Mouse (Mus musculus) embryo, embryonic 11.5 days (tissue): ENCODE results near the gene Furin.

Source experiments
- DNase-seq: peaks from one replicate; pipeline ENCODE4 v3.0.0-alpha.2; 2012; ENCODE audit warnings: low read depth, low spot score

Gene Furin

GRCm38 (mm10) chr7:80373352-80373751 lies 31.9 kb downstream of the Furin start:
- no peak for DNase-seq

- DNase-seq: no peak
Observed at GRCm38 (mm10) chr7:80372667-80373066, 32.6 kb downstream of the Furin start.

GRCm38 (mm10) chr7:80372166-80372565 lies 33.1 kb downstream of the Furin start:
- no peak for DNase-seq

- DNase-seq: no peak
Observed at GRCm38 (mm10) chr7:80371041-80371751, 34.0 kb downstream of the Furin start, which contains the start of gene Man2a2. Gene Man2a2, minus strand, starts transcription at chr7:80371375.

- DNase-seq: no peak
Observed at GRCm38 (mm10) chr7:80370649-80371040, 34.6 kb downstream of the Furin start.

- no peak for DNase-seq
Observed at GRCm38 (mm10) chr7:80369967-80370431, 35.2 kb downstream of the Furin start.

DNA sequence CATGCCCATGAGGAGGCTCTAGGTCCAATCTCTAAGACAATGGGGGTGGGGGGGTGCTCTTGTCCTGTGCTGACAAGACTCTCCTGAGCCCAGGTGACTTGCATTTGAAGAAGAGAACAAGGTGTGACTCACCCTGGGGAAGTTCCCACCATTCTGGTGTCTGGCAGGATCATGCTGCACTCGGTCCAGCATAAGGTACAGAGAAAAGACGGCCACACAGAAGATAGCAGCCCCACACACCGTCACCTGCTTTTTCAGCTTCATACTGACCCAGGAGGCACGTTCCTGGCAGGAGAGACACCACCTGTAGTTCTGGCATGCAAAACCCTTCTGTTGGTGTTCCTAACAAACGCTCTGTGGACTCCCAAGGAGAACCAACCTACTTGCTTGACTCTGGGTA lies 35.8 kb downstream of the Furin start:
- DNase-seq: no peak

DNA sequence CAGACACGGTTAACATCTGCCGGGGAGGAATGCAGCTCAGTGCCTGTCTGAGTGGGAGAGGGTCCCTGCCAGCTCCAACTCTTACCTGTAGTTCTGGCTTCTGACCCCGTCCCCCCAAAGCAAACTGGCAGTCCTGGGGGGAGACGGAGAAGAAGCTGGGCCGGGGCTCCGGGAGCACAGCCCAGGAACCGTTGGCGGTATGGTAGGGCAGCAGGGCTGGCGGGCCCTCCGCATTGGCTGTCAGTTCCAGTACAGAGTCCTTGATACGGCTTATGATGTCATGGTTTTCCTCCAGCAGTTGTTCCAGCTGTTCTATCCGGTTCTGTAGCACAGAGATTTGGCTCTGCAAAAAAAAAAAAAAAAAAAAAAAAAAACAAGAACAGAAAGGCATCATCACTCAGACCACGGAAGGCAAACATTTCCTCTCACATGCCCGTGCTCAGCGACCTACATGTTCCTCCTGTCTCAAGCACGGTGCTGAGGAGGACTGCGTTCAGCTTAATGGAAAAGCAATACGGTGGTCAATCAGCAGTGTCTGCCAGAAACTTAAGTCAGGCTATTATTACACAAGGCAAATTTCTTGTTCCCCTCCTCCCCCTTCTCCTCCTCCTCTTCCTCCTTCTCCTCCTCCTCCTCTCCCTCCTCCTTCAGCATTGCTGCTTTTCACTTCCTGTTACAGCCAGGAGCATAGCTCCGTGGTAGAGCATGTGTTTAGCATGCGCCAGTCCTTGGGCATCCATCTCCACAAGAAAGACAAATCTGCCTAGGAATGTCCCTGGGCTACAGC lies 36.4 kb downstream of the Furin start:
- no peak for DNase-seq

DNA sequence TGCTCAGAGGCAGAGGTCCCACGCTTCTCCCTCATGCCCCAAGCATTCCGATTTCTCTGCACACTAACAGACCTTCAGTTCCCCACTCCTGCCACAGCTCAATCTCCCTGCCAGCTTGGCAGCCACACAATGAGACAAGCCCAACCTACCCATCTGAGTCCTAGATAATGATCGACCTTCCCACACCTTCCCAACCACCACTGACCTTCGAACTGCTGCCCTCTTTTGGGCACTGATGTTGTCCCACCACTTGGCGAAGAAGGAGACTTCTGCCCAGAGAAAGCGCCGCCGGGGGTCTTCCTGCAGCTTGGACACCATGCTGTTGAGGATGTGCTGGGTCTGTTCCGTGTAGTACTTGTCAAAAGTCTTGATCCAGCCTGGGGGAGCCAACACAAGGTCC lies 37.2 kb downstream of the Furin start:
- DNase-seq: no peak

- DNase-seq: no peak
Observed at GRCm38 (mm10) chr7:80367232-80367631, 38.0 kb downstream of the Furin start.

DNA sequence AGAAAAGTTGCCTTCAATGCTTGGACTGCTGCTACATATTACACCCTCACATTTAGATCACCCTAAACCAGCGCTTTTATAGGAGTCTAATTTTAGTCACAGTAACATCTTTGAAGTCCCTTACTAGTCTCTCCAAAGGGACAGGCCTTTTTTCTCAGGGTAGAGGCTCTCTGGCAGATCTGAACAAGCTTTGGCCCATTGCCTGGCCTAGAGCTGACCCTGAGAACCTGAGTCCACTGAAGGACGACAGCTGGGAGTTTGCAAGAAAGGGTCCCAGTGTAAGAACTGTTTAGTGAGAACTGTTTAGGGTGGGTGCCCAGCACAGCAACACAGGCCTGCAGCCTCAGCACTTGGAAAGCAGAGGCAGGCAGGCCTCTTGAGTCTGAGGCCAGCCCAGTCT lies 39.5 kb downstream of the Furin start:
- DNase-seq: no peak

DNA sequence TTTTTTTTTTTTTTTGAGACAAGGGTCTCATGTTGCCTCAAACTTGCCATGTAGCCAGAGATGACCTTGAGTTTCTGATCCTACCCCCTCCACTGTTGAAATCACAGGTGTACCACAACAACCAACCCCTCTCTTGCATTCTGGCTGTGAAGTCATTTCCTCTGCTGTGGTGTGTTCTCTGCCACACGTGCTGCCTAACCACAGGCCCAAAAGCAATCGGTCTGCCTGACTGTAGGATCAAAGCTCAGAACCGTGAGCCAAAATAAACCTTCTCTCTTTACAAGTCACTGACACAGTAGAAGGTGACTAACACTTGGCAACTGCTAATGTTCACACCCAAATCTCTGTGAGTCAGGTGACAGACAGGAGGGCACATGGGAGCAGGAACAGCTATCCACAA lies 44.8 kb downstream of the Furin start:
- DNase-seq: no peak

GRCm38 (mm10) chr7:80358039-80358438 lies 47.2 kb downstream of the Furin start:
- no peak for DNase-seq

DNA sequence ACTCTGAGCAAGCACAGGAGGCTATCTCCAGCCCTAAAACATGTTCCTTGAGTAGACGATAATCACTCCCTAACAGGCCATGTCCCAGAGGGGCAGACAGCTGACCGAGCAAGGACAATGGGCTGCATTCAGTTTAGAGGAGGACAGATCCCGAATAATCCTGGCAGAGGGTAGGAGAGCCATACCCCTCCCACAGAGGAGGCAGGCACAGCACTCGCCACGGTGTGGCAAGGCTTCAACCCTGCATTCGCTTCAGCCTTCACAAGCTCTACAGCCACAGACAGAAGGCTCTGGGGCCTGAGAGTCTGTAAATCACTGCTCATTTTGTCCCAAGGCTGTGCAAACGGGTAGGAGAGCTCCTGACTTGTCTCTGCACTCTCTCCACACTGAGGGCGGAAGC lies 48.1 kb downstream of the Furin start:
- no peak for DNase-seq

DNA sequence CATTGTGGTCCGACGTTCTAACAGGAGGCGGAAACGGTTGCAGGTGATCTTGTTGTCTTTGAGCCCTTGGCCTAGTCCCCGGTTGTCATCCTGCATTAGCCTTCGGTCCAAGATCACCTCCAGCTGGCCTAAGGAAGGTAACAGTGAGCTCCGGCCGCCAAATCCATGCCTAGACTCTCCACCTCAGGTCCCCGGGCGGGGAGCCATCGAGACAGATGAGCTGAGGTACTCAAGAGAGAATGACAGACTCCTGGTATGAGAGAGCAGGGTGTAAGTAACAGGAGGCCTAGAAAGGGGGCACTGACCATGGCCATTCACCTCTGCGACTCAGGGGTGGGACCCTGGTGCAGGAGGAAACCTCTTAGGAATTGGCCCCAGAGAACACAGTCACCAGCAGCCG lies 48.9 kb downstream of the Furin start:
- no peak for DNase-seq

- DNase-seq: no peak
Observed at GRCm38 (mm10) chr7:80352920-80353319, 52.3 kb downstream of the Furin start.

DNA sequence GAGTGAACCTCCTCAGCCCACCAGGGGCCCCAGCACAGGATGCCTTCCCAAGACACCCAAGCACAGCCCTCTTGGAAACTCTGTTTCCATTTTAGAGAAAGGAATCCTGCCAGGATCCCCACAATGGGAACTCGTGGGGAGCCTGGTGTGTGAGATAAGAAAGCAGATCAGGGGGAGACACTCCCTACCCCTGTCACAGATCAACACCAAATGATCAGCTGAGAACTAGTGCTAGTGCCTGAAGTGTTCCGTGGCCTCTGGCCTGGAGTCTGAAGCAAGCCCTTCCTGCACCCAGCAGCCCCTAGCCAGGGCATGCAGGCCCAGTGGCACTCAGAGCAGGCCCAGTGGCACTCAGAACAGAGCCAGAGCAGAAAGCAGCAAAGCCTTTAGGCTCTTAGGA lies 54.4 kb downstream of the Furin start:
- no peak for DNase-seq

- DNase-seq: no peak
Observed at GRCm38 (mm10) chr7:80347670-80348586, 57.3 kb downstream of the Furin start.

- no peak for DNase-seq
Observed at GRCm38 (mm10) chr7:80346830-80347229, 58.4 kb downstream of the Furin start.

- no peak for DNase-seq
Observed at GRCm38 (mm10) chr7:80346173-80346572, 59.1 kb downstream of the Furin start.

DNA sequence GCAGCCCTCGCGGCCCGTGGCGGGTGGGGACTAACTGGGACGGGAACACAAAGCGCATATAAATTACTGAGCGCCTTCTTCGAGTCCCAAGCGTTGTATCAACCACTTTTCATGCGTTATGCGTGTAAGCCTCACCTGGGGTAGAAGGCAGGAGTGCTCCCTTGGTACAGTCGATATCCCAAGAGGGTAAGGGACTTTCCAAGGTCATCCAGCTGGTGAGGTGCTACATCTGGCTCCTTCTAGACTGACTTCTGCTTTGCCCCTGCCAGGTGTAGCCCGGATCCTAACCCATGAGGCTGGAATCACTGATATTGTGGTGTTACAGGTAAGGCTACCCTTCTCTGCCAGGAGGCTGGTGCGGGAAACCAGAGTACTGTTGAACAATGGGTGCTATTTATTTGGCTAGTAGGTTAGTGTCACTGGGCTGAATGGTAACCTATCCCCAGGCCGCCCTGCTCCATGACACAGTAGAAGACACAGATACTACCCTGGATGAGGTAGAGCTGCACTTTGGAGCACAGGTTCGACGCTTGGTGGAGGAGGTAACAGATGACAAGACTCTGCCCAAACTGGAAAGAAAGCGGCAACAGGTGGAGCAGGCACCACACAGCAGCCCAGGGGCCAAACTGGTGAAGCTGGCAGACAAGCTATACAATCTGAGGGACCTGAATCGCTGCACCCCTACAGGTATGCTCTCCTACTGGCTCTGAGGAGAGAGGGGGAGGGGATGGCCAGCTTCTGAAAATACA lies 61.8 kb downstream of the Furin start:
- no peak for DNase-seq
